Mouse (Mus musculus) stomach, postnatal 0 days (tissue): ENCODE measurements around the gene Ces1e.

ENCODE experiments used
- CTCF ChIP-seq: IDR thresholded peaks from 2 replicates; pipeline ENCODE4 v1.5.1; 2016; ENCODE audit warnings: antibody characterized with exemption, low read depth, mild to moderate bottlenecking, moderate library complexity
- EP300 ChIP-seq: optimal IDR thresholded peaks from 2 replicates; pipeline ENCODE3; 2016; ENCODE audit warnings: antibody characterized with exemption

GRCm38 (mm10) chr8:93239884-93240283 lies 10.5 kb upstream of the Ces1e start:
- no peak for TF ChIP-seq CTCF
- no peak for TF ChIP-seq EP300
